Mouse (Mus musculus): ENCODE results near the gene Zfp579. TPM values are rescaled to one million over a fixed set of nuclear protein-coding genes. Genes with fewer than 3 reads are reported as not detected.
A peak's percentile ranks its signal among the peaks of the same experiment; 100 is the strongest.
"Not testable (repeated sequence)": the region's sequence is repeated elsewhere in the genome, so short reads cannot be mapped to it uniquely, and the experiment has no call there.

Gene Zfp579
- polyA plus RNA-seq, 1 experiment from 2014 or later = 25.1 TPM

- POLR2A ChIA-PET = no interaction called here
- ATAC-seq (no peak), DNase-seq (ENCODE audit: low read depth, low spot score) (no peak)
- no peaks in the 10 kb centered on the region for H3K27me3 ChIP-seq
- in situ Hi-C loops (cut with MboI; ENCODE audit: low pct_unique_long_range_greater_than_20kb) = no loop called here
- CTCF ChIA-PET = no interaction called here
- no peak for TF ChIP-seq CTCF (IDR thresholded peaks at IDR 0.05)
These were observed 34.8 kb upstream of the Zfp579 start for GRCm38 (mm10) chr7:5030554-5031275.

- ATAC-seq (no peak), DNase-seq (ENCODE audit: low read depth, low spot score) (no peak)
- no peaks in the 10 kb centered on the region for H3K27me3 ChIP-seq
- in situ Hi-C loops (cut with MboI; ENCODE audit: low pct_unique_long_range_greater_than_20kb) = no loop called here
- TF ChIP-seq CTCF (IDR thresholded peaks at IDR 0.05) = no peak
- POLR2A ChIA-PET = no interaction called here
- CTCF ChIA-PET = no interaction called here
These were observed 34.0 kb upstream of the Zfp579 start for GRCm38 (mm10) chr7:5029946-5030345.

- in situ Hi-C loops (cut with MboI; ENCODE audit: low pct_unique_long_range_greater_than_20kb) = no loop called here
- POLR2A ChIA-PET = no interaction called here
- no peak for ATAC-seq
These were observed 33.6 kb upstream of the Zfp579 start for GRCm38 (mm10) chr7:5029543-5029942.

GRCm38 (mm10) chr7:5021197-5021596, 25.2 kb upstream of the Zfp579 start:
- POLR2A ChIA-PET = interaction anchor here (1.3 to 1.7 kb wide), 3 partner anchors 13 to 24 kb away, joined by 3 to 15 read pairs (median 3); partner anchors contain the start of genes 4632433K11Rik and Zfp784

More at GRCm38 (mm10) chr7:5029543-5029942, 33.6 kb upstream of the Zfp579 start:
- CTCF ChIA-PET = no interaction called here
- TF ChIP-seq CTCF (IDR thresholded peaks at IDR 0.05) = no peak
- no peak for DNase-seq (ENCODE audit: low read depth, low spot score)
- H3K27me3 ChIP-seq = no peaks in the 10 kb centered on the region

DNA sequence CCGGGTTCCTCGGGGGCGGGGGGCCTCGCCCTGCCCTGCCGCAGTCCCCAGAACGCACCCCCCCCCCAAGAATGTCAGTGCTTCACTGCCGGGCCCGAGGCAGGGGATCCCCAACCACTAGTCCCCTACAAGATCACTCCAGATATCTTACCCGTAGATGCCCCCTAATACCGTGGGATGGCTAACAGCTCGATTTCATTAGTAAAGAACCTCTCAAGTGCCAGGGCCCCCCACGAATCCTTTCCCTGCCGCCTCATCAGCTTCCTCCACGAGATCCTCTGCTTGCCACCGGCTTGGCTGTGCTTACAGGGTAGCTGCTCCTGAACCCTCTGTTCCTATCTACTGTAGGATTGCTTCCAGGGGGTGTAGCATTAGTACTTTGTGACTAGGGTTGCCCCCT, 24.7 kb upstream of the Zfp579 start:
- ATAC-seq = peak; percentile 15
- no peak for TF ChIP-seq CTCF (IDR thresholded peaks at IDR 0.05)
- no peaks in the 10 kb centered on the region for H3K27me3 ChIP-seq
- POLR2A ChIA-PET = interaction anchor here (1.3 to 2.0 kb wide), 4 partner anchors 14 to 42 kb away, joined by 3 to 15 read pairs (median 4); partner anchors contain the start of genes 4632433K11Rik, U2af2 and Zfp784
- CTCF ChIA-PET = no interaction called here
- in situ Hi-C loops (cut with MboI; ENCODE audit: low pct_unique_long_range_greater_than_20kb) = no loop called here
- DNase-seq (ENCODE audit: low read depth, low spot score) = no peak

More at GRCm38 (mm10) chr7:5021197-5021596, 25.2 kb upstream of the Zfp579 start:
- TF ChIP-seq CTCF (IDR thresholded peaks at IDR 0.05) = no peak
- CTCF ChIA-PET = no interaction called here
- in situ Hi-C loops (cut with MboI; ENCODE audit: low pct_unique_long_range_greater_than_20kb) = no loop called here
- DNase-seq (ENCODE audit: low read depth, low spot score) = no peak
- no peaks in the 10 kb centered on the region for H3K27me3 ChIP-seq
- ATAC-seq = no peak

GRCm38 (mm10) chr7:5020000-5020681, 24.2 kb upstream of the Zfp579 start, which contains the start of the genes Zfp865 and Ccdc106:
TSS of gene Zfp865 (plus strand) at chr7:5020376.
TSS of gene Ccdc106 (plus strand) at chr7:5020553.
- ATAC-seq (peak; percentile 87), DNase-seq (ENCODE audit: low read depth, low spot score) (peak; percentile 95)
- TF ChIP-seq CTCF (IDR thresholded peaks at IDR 0.05) = no peak
- no peaks in the 10 kb centered on the region for H3K27me3 ChIP-seq
- ChIA-PET POLR2A (interaction anchor here (1.3 to 2.0 kb wide), 3 partner anchors 14 to 42 kb away, joined by 3 to 15 read pairs (median 4); partner anchors contain the start of genes 4632433K11Rik, U2af2 and Zfp784), CTCF (no interaction called here)
- in situ Hi-C loops (cut with MboI; ENCODE audit: low pct_unique_long_range_greater_than_20kb) = loop anchor here (5.0 kb wide), 1 partner anchor 42 kb away; the partner anchor contains the start of gene U2af2

- not testable (repeated sequence) for DNase-seq (ENCODE audit: low read depth, low spot score); H3K27me3 ChIP-seq; ATAC-seq
- ChIA-PET POLR2A (interaction anchor here (1.7 to 2.0 kb wide), 2 partner anchors 18 to 43 kb away, joined by 4 to 15 read pairs; partner anchors contain the start of genes U2af2 and Zfp784), CTCF (interaction anchor here (2.3 kb wide), 1 partner anchor 41 kb away, joined by 8 read pairs; no protein-coding TSS in a partner anchor)
- in situ Hi-C loops (cut with MboI; ENCODE audit: low pct_unique_long_range_greater_than_20kb) = loop anchor here (5.0 kb wide), 1 partner anchor 43 kb away; the partner anchor contains the start of gene U2af2
These were observed 23.6 kb upstream of the Zfp579 start for GRCm38 (mm10) chr7:5019576-5019975.

DNA sequence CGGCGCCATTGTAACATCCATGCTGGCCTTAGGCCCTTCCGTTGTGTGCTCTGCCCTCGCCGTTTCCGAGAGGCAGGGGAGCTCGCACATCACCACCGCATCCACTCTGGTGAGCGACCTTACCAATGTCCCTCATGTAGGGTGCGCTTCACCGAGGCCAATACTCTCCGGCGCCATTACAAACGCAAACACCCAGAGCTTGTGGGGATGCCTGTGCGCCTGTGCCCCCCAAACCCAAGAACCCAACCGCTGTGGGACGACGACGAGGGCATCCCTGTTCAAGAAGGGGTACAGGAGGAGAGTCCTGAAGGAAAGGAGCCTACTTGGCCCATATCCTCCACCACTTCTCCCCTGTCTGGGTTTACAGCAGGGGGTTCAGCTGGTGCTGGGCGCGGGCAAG, 22.0 kb upstream of the Zfp579 start:
- CTCF ChIA-PET = interaction anchor here (1.2 to 2.3 kb wide), 2 partner anchors 21 to 42 kb away, joined by 3 to 8 read pairs; no protein-coding TSS in a partner anchor
- in situ Hi-C loops (cut with MboI; ENCODE audit: low pct_unique_long_range_greater_than_20kb) = loop anchor here (5.0 kb wide), 1 partner anchor 44 kb away; the partner anchor contains the start of gene U2af2

DNA sequence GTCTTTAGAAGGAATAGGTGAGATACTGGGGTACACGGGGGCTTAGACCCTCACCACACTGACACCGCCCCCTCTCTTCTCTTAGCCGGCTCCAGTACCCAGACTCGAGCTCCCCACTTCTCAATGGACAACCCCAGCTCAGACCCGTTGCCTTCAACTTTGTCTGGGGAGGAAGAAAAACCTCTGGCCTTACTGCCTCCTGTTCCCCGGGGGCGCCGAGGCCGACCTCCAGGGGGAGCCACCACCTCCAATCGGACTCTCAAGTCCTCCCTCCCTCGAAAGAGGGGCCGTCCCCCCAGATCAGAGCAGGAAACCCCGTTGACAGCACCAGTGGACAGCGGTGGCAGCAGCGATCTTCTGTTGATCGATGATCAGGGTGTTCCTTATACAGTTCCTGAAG, 21.4 kb upstream of the Zfp579 start:
- no peaks in the 10 kb centered on the region for H3K27me3 ChIP-seq
- DNase-seq (ENCODE audit: low read depth, low spot score) (no peak), ATAC-seq (no peak)
- no peak for TF ChIP-seq CTCF (IDR thresholded peaks at IDR 0.05)
- ChIA-PET POLR2A (no interaction called here), CTCF (interaction anchor here (1.2 to 2.3 kb wide), 2 partner anchors 43 to 53 kb away, joined by 3 to 8 read pairs; partner anchors contain the start of gene Sbk2)
- in situ Hi-C loops (cut with MboI; ENCODE audit: low pct_unique_long_range_greater_than_20kb) = loop anchor here (5.0 kb wide), 1 partner anchor 45 kb away; the partner anchor contains the start of gene U2af2

More for the DNA sequence above, 22.0 kb upstream of the Zfp579 start:
- POLR2A ChIA-PET = no interaction called here
- TF ChIP-seq CTCF (IDR thresholded peaks at IDR 0.05) = no peak
- no peaks in the 10 kb centered on the region for H3K27me3 ChIP-seq
- ATAC-seq = no peak
- no peak for DNase-seq (ENCODE audit: low read depth, low spot score)

GRCm38 (mm10) chr7:5016920-5017319, 21.0 kb upstream of the Zfp579 start:
- no peak for DNase-seq (ENCODE audit: low read depth, low spot score)
- in situ Hi-C loops (cut with MboI; ENCODE audit: low pct_unique_long_range_greater_than_20kb) = loop anchor here (5.0 kb wide), 1 partner anchor 45 kb away; the partner anchor contains the start of gene U2af2
- ChIA-PET CTCF (interaction anchor here (1.2 kb wide), 2 partner anchors 21 to 53 kb away, joined by 3 read pairs; partner anchors contain the start of gene Sbk2), POLR2A (interaction anchor here (1.8 kb wide), 1 partner anchor 44 kb away, joined by 12 read pairs; no protein-coding TSS in a partner anchor)
- ATAC-seq = no peak
- H3K27me3 ChIP-seq = no peaks in the 10 kb centered on the region
- TF ChIP-seq CTCF (IDR thresholded peaks at IDR 0.05) = no peak

All from Patski (cell line).